Mouse (Mus musculus) hematopoietic stem cell, adult 5-6 weeks (primary cell): ENCODE results near the gene Prpf40b. TPM values are rescaled to one million over a fixed set of nuclear protein-coding genes. Genes with fewer than 3 reads are reported as not detected.
A peak's percentile ranks its signal among the peaks of the same experiment; 100 is the strongest.

Source experiments
- ATAC-seq, 2 experiments: fragments of 125-278 bp in 1 of 2; replicated peaks in 1 of 2; 2 replicates each; pipeline ENCODE4 v1.8.0; 2016 to 2017; ENCODE audit warnings: inconsistent platforms in 2 of 2, mild to moderate bottlenecking in 2 of 2, moderate number of reproducible peaks in 2 of 2, low read depth in 1 of 2, moderate TSS enrichment in 1 of 2; ENCODE audit not compliant: low FRiP score in 2 of 2, poor library complexity in 2 of 2, severe bottlenecking in 2 of 2, insufficient read depth in 1 of 2, low TSS enrichment in 1 of 2
- total RNA-seq: library from RNA; stranded (forward); fragments of 172-1452, 232-1000 nt; gene quantifications from 2 replicates; pipeline ENCODE4 v1.2.3, GENCODE M21; 2017

Prpf40b gene
- total RNA-seq, 1 experiment from 2014 or later, result 22.0 TPM

DNA sequence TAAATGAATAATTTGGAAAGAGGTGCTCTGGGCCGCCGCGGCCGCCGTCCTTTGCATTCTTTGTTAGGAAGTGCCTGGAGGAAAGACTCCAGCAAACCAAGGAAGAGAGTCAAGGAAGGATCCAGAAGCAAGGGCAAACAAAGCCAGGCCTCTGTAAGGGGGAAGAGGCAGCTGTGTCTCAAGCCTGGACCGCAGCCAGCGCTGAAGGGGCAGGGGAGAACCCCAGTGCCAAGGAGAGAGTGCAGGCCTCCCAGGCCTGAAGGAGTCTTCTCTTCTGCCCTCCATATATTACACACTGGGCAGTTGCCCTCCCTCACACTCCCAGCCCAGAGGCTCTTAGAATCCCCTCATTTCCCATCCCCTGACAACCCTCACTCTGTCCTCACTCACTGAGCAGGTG, 16.6 kb upstream of the Prpf40b start:
- no peak for ATAC-seq

- ATAC-seq, result no peak
These were observed 11.4 kb upstream of the Prpf40b start for GRCm38 (mm10) chr15:99283456-99283855.

DNA sequence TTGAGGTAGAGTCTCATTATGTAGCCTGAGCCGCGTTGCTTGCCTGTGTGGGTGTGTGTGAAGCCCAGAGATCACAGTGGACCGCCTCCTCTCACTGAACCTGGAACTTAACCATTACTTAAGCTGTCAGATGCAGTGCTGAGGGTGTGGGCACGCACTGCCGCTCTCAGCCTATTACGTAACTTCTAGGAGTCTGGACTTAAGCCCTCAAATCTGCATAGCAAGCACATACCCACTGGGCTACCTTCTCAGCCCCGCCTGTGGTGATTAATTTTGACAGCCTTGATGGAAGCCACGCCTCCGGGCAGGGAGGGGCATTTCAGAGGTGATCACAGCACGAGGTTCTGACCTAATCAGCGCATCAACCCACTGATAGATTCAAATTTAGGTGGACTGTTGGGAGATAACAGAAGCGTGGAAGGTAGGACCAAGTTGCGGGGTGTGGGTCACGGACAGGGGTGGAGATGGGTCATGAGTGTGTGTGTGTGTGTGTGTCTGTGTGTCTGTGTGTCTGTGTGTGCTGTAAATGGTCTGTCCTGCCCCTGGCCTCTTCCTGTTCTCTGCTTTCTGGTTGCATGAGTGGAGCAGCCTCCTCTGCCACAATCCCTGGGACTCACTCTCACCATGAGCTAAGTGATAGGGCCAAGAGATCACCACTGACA, 10.2 kb upstream of the Prpf40b start:
- ATAC-seq, result peak; percentile 81 to 87

DNA sequence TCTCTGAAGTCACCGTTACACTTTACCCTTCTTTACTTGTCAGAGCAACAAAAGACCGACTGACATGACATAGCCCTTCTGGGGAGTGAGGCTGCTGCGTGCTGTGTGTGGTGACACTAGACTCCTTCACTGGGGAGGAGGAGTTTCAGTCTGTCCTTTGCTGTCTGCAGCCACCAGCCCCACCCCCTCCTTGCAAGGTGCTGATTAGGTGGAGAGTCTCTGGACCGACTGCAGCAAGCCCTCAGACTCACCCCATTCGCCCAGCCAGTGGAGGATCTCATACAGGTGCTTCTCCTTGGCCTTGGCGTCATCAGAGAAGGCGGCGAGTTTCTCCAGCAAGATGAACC, 9.7 kb upstream of the Prpf40b start:
- no peak; a peak in 1 of 4 replicates for ATAC-seq

DNA sequence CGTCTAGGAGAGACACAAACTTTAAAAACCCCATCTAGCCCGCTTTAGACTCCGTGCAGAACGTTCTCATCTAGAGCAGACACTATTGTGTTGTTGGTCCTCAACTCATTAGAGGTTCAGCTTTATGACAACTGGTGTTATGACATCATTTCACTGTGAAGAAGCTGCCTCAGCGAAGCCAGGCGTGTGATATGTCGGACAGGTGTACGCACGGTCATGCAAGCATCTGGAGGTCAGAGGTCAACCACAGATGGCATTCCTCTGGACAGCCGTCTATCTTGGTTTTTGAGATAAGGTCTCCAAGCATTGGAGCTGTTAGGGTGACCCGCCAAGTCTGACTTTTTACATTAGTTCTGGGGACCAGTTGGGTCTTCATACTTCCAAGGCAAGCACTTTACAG, 4.3 kb upstream of the Prpf40b start:
- ATAC-seq, result no peak

DNA sequence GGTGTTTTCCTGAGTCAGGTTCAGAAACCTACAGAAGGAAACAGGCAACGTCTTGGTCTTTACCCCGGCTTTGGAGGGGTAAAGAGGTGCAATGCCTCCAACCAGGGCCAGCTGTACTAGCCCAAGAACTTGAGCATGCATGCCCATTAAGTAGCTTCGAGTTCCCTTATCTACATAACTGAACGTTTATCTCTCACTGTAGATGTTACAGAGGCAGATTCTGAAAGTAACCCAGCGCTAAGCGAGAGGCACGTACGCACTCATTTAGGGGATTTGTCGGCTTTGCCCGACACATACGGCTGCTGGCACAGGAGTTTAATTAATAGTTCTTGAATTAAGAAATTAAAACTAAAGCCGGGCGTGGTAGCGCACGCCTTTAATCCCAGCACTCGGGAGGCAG, 600 bp upstream of the Prpf40b start:
- ATAC-seq, result 0 out of 4 replicates have a peak, but pooled peaks of 1 of the 2 experiments have one; percentile 20

DNA sequence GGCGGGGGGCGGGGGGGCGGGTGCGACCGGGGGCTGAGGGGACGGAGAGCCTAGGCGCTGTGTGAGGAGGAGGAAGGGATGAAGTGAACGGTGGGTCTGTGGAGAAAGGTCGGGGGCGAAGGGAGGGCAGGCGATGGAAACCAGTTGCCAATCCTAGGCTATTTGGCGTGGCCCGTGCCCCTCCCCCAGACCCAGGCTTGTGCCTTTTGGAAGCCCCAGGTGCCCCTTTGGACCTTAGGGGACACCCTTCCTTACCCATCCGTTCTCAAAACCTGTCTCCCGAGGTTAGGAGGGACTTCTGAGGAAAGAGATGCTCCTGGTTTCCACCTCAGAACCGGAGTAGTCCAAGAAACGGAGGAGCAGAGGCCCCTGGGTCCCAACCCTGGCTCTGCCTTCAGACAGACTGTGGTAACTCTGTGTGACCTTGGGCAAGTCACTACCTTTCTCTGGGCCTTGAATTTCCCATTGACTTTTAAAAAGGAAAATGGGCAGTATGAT, 646 bp downstream of the Prpf40b start, which contains the start of gene Fam186b:
Fam186b (minus strand) TSS at position 405 of the 498 bp plus-strand sequence.
- peak in 1 of 2 experiments; percentile 25; a peak in 1 of 4 replicates for ATAC-seq

GRCm38 (mm10) chr15:99296213-99296612, 1.3 kb downstream of the Prpf40b start:
- ATAC-seq, result no peak

DNA sequence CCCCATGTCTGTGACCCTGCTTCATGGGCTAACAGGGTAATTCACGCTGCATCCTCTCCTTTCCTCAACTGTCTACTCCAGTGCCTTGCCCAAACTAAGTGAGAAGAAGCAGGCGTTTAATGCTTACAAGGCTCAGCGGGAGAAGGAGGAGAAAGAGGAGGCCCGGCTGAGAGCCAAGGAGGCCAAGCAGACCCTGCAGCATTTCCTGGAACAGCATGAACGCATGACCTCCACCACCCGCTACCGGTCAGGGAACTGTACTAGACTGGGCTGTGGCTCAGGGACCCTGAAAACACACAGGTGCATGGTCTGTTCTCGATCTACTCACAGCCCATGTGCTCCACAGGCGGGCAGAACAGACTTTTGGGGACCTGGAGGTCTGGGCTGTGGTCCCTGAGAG, 12.6 kb downstream of the Prpf40b start:
- no peak for ATAC-seq

DNA sequence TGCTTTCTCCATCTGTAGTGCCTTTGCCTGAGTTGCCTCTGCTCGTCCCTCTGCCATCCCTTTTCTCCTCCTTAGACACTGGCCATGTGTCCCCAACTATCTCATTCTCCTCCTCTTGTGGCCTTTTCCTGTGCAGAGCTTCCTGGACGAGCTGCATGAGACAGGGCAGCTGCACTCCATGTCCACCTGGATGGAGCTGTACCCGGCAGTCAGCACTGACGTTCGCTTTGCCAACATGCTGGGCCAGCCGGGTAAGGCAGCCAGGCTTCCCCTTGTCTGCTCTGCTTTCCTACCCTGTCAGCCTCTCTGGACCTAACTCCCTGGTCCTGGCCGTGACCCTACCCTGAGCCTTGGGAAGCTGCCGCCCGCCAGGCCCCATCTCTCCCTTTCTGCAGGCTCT, 14.7 kb downstream of the Prpf40b start:
- ATAC-seq, result no peak

GRCm38 (mm10) chr15:99310617-99311016, 15.7 kb downstream of the Prpf40b start:
- no peak for ATAC-seq

- ATAC-seq, result no peak
These were observed 20.0 kb downstream of the Prpf40b start for GRCm38 (mm10) chr15:99314891-99315290.

- peak; percentile 63 to 70; a peak in 3 of 4 replicates for ATAC-seq
These were observed 21.7 kb downstream of the Prpf40b start for GRCm38 (mm10) chr15:99316314-99317266.

- ATAC-seq, result no peak
These were observed 22.4 kb downstream of the Prpf40b start for GRCm38 (mm10) chr15:99317267-99317651.

- ATAC-seq, result no peak
These were observed 23.2 kb downstream of the Prpf40b start for GRCm38 (mm10) chr15:99318071-99318470.

- no peak for ATAC-seq
These were observed 24.0 kb downstream of the Prpf40b start for GRCm38 (mm10) chr15:99318861-99319410.

- ATAC-seq, result no peak
These were observed 24.6 kb downstream of the Prpf40b start for GRCm38 (mm10) chr15:99319411-99319871.

DNA sequence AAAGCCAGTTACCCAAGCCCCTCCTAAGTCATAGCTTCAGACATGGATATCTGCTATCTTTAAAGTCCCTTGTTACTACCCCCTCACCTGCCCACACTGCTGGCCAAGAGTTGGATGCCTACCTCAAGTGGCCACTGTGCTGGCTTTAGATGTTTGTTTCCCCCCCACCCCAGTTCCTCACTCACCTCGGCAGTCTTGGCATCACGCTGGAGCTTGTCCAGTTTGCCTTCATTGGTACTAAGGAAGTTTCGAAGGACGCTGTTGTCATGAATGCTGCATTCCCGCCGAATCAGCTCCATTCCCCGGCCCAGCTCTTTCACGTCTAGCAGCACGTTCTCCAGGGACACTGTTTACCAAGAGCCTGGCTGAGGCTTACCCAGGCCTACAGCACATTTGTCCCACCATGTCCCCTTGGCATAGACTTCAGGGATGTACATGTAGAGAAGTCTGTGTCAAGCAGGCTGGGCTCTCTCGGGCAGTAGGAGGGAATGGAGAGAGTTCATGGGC, 25.3 kb downstream of the Prpf40b start:
- no peak for ATAC-seq
